Mouse (Mus musculus) embryonic facial prominence, embryonic 11.5 days (tissue): ENCODE data around the gene Hspa1a. TPM values are rescaled to one million over a fixed set of nuclear protein-coding genes. Genes with fewer than 3 reads are reported as not detected.
"Not testable (repeated sequence)": the region's sequence is repeated elsewhere in the genome, so short reads cannot be mapped to it uniquely, and the experiment has no call there.

ENCODE experiments used
- ATAC-seq: fragments of 200-750 bp; cut with Nextera tagmentation; replicated peaks from 2 replicates; pipeline ENCODE4 v1.8.0; 2017; ENCODE audit warnings: low read depth; ENCODE audit not compliant: insufficient number of reproducible peaks, low FRiP score, low TSS enrichment
- DNase-seq: peaks from one replicate; pipeline ENCODE4 v3.0.0-alpha.2; 2015; ENCODE audit warnings: low spot score
- H3K27ac ChIP-seq: fragments of 300-500 bp; sonication (generic); replicated peaks from 2 replicates; pipeline ENCODE4 v1.5.1; 2014; ENCODE audit warnings: mild to moderate bottlenecking, low read depth, low read length, control low read depth
- H3K27me3 ChIP-seq: fragments of 300-500 bp; sonication (generic); 2 replicates; pipeline ENCODE4 v1.6.1; 2014; ENCODE audit warnings: mild to moderate bottlenecking, low read length, moderate library complexity, mixed read lengths; ENCODE audit not compliant: control insufficient read depth, insufficient read depth
- H3K36me3 ChIP-seq: fragments of 300-500 bp; sonication (generic); replicated peaks from 2 replicates; pipeline ENCODE4 v1.6.1; 2014; ENCODE audit warnings: low read depth, mild to moderate bottlenecking, low read length, moderate library complexity, mixed read lengths; ENCODE audit not compliant: control insufficient read depth, insufficient read depth
- H3K4me1 ChIP-seq: fragments of 300-500 bp; sonication (generic); 2 replicates; pipeline ENCODE4 v1.6.1; 2014; ENCODE audit warnings: low read length, mixed read lengths; ENCODE audit not compliant: control insufficient read depth, insufficient read depth
- H3K4me2 ChIP-seq: fragments of 300-500 bp; sonication (generic); 2 replicates; pipeline ENCODE4 v1.6.1; 2014; ENCODE audit warnings: low read depth, mild to moderate bottlenecking, control low read depth, low read length, moderate library complexity
- H3K4me3 ChIP-seq: fragments of 300-500 bp; sonication (generic); 2 replicates; pipeline ENCODE4 v1.5.1; 2014; ENCODE audit warnings: low read depth, low read length, control low read depth
- H3K9ac ChIP-seq: fragments of 300-500 bp; sonication (generic); replicated peaks from 2 replicates; pipeline ENCODE4 v1.6.1; 2014; ENCODE audit warnings: mild to moderate bottlenecking, control low read depth, low read length
- H3K9me3 ChIP-seq: fragments of 300-500 bp; sonication (generic); replicated peaks from 2 replicates; pipeline ENCODE4 v1.6.1; 2016; ENCODE audit warnings: mild to moderate bottlenecking, low read length, inconsistent platforms, mixed read lengths; ENCODE audit not compliant: control insufficient read depth
- WGBS: fragments of 180-500 bp; shearing (Covaris S2); extraction: QIAGEN DNeasy Blood & Tissue Kit; methylation state at CpG from one replicate; pipeline ENCODE4 v1.1.7; 2014; 5-methylcytosine and 5-hydroxymethylcytosine counted together
- polyA plus RNA-seq: library from polyadenylated mRNA; unstranded; fragments of >200 nt; fragmentation: Nextera tagmentation; extraction: Ambion mirVana; gene quantifications from 2 replicates; pipeline ENCODE4 v1.2.1, GENCODE M21; 2014

The Hspa1a gene
- polyA plus RNA-seq, 1 experiment from 2014 or later, result 1.7 TPM

DNA sequence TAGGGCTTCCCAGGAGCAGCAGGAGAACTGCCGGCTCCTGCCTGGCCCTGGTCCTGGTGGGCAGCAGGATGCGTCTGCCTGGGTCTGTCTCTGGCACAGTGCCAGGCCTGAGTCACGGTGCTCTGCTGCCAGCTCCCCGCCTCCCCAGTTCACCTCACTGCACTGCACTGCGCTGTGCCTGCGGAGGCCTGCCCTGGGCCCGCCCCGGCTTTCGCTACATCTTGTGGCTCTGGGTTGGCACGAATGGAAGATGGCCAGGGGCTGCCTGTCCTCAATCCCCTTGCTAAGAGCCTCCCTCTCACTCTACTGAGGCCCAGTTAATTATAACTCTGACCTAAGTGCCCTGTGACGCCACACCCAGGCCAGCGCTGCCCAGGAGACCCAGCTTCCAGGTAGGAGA lies 44.4 kb upstream of the Hspa1a start, which contains the start of gene Vwa7:
Vwa7 (plus strand) TSS at position 204 of the 400 bp plus-strand sequence.
- no peak within 1 kb of the TSS for H3K4me3 ChIP-seq
- no peak within 1 kb of the TSS for H3K4me2 ChIP-seq
- ATAC-seq (no peak), DNase-seq (no peak)
- H3K36me3 ChIP-seq, result peaks cover 35% of the 10 kb centered on the region
- H3K4me1 ChIP-seq, result no peaks in the 10 kb centered on the region; the same call in 1 of the 2 replicates
- no peaks in the 10 kb centered on the region for H3K27me3 ChIP-seq
- no peak within 1 kb of the TSS for H3K9ac ChIP-seq
- no peaks in the 10 kb centered on the region for H3K9me3 ChIP-seq
- 89% methylated on average over 12 of the region's 12 CpGs for WGBS
- no peak within 1 kb of the TSS for H3K27ac ChIP-seq

GRCm38 (mm10) chr17:35015296-35015695 lies 43.3 kb upstream of the Hspa1a start:
- DNase-seq (no peak), ATAC-seq (no peak)
- Histone ChIP-seq H3K27ac (no peak overlapping the region), H3K9ac (no peak overlapping the region), H3K4me1 (no peaks in the 10 kb centered on the region), H3K36me3 (peaks cover 46% of the 10 kb centered on the region), H3K4me3 (no peak overlapping the region), H3K9me3 (no peaks in the 10 kb centered on the region), H3K4me2 (no peak overlapping the region), H3K27me3 (no peaks in the 10 kb centered on the region)
- 90% methylated on average over 16 of the region's 16 CpGs for WGBS

DNA sequence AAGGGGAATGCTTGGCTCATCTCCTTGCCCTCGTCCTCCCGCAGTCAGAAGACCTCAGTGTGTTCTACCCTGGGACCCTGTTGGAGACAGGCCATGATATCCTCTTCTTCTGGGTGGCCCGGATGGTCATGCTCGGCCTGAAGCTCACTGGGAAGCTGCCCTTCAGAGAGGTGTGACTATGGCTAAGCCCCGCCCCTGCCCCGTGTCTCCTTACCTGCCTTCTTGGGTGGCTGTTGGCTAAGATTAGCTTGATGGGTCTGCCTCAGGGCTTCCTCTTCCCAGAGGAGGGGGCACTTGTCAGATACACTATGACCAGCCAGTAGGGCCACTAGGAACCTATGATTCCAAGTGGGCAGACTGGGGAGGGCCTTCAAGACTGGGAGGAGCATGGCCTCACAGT lies 41.3 kb upstream of the Hspa1a start:
- no peak for ATAC-seq
- peaks cover 48% of the 10 kb centered on the region for H3K36me3 ChIP-seq

DNA sequence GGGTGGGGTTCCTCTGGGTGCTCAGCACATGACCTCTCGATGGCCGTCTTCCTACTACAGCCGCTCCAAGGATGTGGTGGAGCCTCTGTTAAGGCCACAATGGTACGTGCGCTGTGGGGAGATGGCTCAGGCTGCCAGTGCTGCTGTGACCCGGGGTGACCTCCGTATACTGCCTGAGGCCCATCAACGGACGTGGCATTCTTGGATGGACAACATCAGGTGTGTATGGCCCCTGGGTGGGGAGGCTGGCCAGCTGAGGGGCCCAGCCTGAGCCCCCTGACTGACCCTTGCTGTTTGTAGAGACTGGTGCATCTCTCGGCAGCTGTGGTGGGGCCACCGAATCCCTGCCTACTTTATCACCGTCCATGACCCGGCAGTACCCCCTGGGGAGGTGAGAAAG lies 40.5 kb upstream of the Hspa1a start:
- Histone ChIP-seq H3K4me1 (no peaks in the 10 kb centered on the region), H3K36me3 (peaks cover 48% of the 10 kb centered on the region), H3K9me3 (no peaks in the 10 kb centered on the region), H3K9ac (no peak overlapping the region), H3K4me3 (no peak overlapping the region), H3K27ac (no peak overlapping the region), H3K4me2 (no peak overlapping the region), H3K27me3 (no peaks in the 10 kb centered on the region)
- DNase-seq (no peak), ATAC-seq (no peak)
- WGBS, result 89% methylated on average over 13 of the region's 13 CpGs

More for the DNA sequence above, 41.3 kb upstream of the Hspa1a start:
- Histone ChIP-seq H3K4me1 (no peaks in the 10 kb centered on the region), H3K4me3 (no peak overlapping the region), H3K27me3 (no peaks in the 10 kb centered on the region), H3K9me3 (no peaks in the 10 kb centered on the region), H3K9ac (no peak overlapping the region), H3K27ac (no peak overlapping the region), H3K4me2 (no peak overlapping the region)
- no peak for DNase-seq
- 87% methylated on average over 6 of the region's 6 CpGs for WGBS

DNA sequence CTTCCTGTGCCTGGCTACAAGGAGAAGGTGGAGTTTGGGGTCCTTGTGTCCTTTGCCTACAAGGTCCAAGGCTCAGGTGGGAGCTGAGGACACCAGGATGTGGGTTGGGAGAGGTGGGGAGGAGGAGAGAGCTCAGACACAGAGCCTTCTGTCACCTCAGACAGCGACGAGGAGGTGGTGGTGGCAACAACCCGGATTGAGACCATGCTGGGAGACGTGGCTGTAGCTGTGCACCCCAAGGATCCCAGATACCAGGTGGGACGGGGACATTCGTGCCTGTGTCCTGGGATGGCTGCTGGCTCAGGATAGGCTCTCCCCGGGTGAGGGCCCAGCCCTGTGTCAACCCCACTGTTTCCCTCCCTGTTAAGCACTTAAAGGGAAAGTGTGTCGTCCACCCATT lies 39.5 kb upstream of the Hspa1a start:
- Histone ChIP-seq H3K27ac (no peak overlapping the region), H3K4me2 (no peak overlapping the region), H3K9ac (no peak overlapping the region), H3K27me3 (no peaks in the 10 kb centered on the region), H3K4me3 (no peak overlapping the region), H3K36me3 (peaks cover 48% of the 10 kb centered on the region), H3K4me1 (no peaks in the 10 kb centered on the region), H3K9me3 (no peaks in the 10 kb centered on the region)
- WGBS, result 94% methylated on average over 8 of the region's 8 CpGs
- no peak for ATAC-seq
- no peak for DNase-seq

- peaks cover 49% of the 10 kb centered on the region for H3K36me3 ChIP-seq
- WGBS, result 89% methylated on average over 7 of the region's 7 CpGs
Measured at GRCm38 (mm10) chr17:35009586-35009985, 37.6 kb upstream of the Hspa1a start.

GRCm38 (mm10) chr17:35007387-35007991 lies 35.5 kb upstream of the Hspa1a start:
- H3K9ac ChIP-seq, result no peak overlapping the region
- H3K4me2 ChIP-seq, result no peak overlapping the region
- WGBS, result 94% methylated on average over 7 of the region's 7 CpGs
- no peak overlapping the region for H3K27ac ChIP-seq
- H3K27me3 ChIP-seq, result no peaks in the 10 kb centered on the region
- no peaks in the 10 kb centered on the region for H3K9me3 ChIP-seq
- DNase-seq (no peak), ATAC-seq (no peak)
- H3K4me3 ChIP-seq, result no peak overlapping the region
- H3K4me1 ChIP-seq, result peaks cover 3% of the 10 kb centered on the region; the same call in 1 of the 2 replicates
- peaks cover 31% of the 10 kb centered on the region for H3K36me3 ChIP-seq

More at GRCm38 (mm10) chr17:35009586-35009985, 37.6 kb upstream of the Hspa1a start:
- DNase-seq (no peak), ATAC-seq (no peak)
- Histone ChIP-seq H3K9ac (no peak overlapping the region), H3K4me2 (no peak overlapping the region), H3K27me3 (no peaks in the 10 kb centered on the region), H3K27ac (no peak overlapping the region), H3K4me1 (no peaks in the 10 kb centered on the region), H3K9me3 (no peaks in the 10 kb centered on the region), H3K4me3 (no peak overlapping the region)

GRCm38 (mm10) chr17:35005902-35006301 lies 33.9 kb upstream of the Hspa1a start:
- H3K27ac ChIP-seq, H3K27me3 ChIP-seq, H3K9ac ChIP-seq, H3K4me1 ChIP-seq, H3K9me3 ChIP-seq, DNase-seq, ATAC-seq, H3K4me2 ChIP-seq: not testable (repeated sequence)
- H3K4me3 ChIP-seq, result peak overlapping the region; percentile 5; the same call in 1 of the 2 replicates
- H3K36me3 ChIP-seq, result peaks cover 15% of the 10 kb centered on the region
- WGBS, result 97% methylated on average over 4 of the region's 5 CpGs
